Mouse (Mus musculus) cerebellum, postnatal 14 days (tissue): ENCODE measurements at regions not wholly inside any gene's neighbourhood (a gene's known extent, or its start where the extent isn't known, plus 50 kb on each side); places are given as distances from the start of the nearest gene placed in this dataset.
A peak's percentile ranks its signal among the peaks of the same experiment; 100 is the strongest.

ENCODE experiments used
- DNase-seq, 2 experiments: peaks; one replicate each; pipeline ENCODE4 v3.0.0; 2021; ENCODE audit warnings: mixed read lengths in 2 of 2

DNA sequence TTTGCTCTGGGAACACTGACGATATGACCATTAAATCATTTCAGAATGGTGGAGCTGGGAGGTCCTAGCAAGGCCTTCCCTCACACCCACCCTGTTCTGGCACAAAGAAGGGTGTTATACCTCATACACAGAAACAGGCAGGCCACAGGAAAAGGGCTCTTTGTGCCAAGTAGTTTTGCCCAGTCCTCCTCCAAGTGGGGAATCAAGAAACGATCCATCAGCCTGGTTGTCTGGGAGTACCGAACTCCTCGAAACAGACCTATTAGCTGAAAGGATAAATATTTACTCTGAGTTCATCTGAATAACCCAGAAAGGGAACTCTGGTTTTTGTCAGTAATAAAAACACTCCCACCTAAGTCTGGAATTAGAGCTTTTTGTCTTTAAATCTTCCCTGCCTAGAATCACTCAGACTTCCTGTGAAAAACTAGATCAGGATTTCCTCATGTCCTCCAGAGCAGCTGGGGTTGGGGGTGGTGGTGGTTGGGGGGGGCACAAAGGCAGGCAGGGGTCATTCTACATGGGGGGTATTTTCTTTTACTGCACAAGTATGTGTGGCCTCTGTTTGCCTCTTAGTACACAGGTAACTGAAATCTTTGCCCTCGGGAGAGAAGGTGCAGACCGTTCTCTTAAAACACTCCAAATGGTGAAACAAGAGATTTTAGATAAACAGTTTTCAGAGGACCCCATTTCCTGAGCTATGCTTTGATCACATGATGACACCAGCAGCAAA is 681.3 kb downstream of the Gsdmc2 start:
- DNase-seq, result no peak

- no peak for DNase-seq
These were observed 682.0 kb downstream of the Gsdmc2 start for GRCm38 (mm10) chr15:63162881-63163549.

GRCm38 (mm10) chr15:63123123-63123688 is 721.8 kb downstream of the Gsdmc2 start:
- DNase-seq, result no peak

- peak; percentile 22 to 39 for DNase-seq
These were observed 732.1 kb downstream of the Gsdmc2 start for GRCm38 (mm10) chr15:63112918-63113317.

DNA sequence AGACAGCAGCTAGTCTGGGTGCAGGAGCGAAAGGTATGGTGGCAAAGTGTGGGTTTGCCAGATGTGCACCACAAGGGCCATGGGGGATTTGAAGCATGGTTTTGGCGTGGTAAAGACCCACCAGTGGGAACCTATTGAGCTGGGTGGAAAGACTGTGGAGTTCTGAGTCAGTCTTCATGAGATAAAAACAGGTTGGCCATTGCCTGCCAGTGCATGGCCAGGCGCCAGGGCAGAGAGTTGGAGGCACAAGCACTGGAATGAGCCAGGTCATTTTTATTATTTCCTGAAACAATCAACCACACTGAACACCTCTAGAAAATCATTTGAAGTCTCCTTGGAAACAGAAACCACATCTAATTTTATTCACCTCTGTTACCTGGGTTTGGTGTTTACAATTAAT is 744.9 kb downstream of the Gsdmc2 start:
- DNase-seq, result peak; percentile 78 to 80

DNA sequence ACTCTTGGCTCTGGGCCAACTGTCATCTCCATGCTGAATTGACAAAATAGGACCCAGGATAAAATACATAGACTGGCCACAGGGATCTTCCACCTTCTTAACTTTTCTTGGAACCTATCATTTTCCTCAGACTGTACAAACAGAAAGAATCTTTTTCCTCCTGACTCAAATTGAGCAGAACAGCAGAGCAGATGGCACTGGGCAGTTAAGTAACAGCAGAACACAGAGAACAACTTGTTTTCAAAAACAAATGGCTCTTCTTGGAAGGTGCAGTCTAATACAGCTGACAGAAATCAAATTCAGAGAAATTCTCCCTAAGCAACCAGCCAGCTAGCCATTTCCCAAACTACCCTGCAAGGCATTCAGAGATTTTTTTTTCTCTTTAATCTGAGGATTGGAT is 763.0 kb downstream of the Gsdmc2 start:
- peak; percentile 12 to 18 for DNase-seq

GRCm38 (mm10) chr15:63079825-63080224 is 765.2 kb downstream of the Gsdmc2 start:
- peak; percentile 15 to 45 for DNase-seq

GRCm38 (mm10) chr15:63071921-63072320 is 773.1 kb downstream of the Gsdmc2 start:
- no peak for DNase-seq

DNA sequence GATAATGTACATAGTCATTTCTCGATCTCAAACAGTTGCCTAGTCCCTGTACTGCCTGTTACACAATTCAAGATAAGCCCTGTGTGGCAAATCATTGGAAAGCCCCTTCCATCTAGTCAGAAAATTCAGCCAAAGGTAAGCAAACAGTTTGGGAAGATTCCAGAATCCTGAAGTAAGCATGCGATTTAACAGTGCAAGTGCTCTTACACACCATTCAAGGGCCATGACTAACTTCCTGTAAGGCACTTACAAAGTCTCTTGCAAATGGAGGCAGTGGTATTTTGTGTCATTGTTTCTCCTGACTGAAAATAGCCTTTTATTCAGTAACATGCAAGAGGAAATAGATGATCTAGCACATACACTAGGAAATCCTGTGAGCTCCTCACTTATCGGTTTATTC is 777.9 kb downstream of the Gsdmc2 start:
- no peak for DNase-seq

GRCm38 (mm10) chr15:63066020-63066439 is 778.9 kb downstream of the Gsdmc2 start:
- no peak for DNase-seq

DNA sequence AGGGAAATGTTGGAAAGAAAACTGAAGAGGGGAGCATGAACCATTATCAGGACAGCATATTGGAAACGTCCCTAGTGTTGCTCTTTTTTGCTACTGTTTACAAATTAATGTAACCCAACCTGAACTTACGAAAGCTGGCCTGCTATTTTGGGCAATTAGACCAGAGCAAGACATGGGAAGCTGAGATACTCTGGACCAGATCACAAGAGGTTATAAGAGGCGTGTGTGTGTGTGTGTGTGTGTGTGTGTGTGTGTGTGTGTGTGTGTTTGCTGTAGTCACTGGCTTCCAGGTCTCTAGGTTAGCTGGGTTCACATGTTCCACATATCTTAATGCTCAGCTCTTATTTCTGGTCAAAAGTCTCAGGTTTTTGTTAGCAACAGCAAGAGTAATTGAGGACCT is 783.1 kb downstream of the Gsdmc2 start:
- DNase-seq, result no peak

DNA sequence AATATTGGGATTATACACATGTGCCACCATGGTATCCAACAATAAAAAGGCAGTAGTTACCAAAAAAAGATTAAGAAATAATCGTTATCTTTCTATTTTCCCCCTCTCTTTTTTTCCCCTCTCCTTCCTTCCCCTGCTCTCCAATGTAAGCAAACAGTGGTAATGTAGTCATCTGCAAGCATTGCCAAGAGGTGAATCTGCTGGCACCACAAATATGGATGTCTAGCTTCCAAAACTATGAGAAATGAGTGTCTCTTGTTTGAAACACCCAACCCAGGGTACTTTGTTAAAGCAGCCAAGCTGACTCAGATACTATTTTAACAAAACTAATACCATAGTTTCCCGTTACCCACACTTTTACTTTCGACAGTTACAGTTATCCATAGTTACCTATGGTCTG is 784.2 kb downstream of the Gsdmc2 start:
- DNase-seq, result no peak

GRCm38 (mm10) chr15:63052570-63053255 is 792.3 kb downstream of the Gsdmc2 start:
- DNase-seq, result no peak

- DNase-seq, result no peak
These were observed 794.9 kb downstream of the Gsdmc2 start for GRCm38 (mm10) chr15:63050033-63050432.

DNA sequence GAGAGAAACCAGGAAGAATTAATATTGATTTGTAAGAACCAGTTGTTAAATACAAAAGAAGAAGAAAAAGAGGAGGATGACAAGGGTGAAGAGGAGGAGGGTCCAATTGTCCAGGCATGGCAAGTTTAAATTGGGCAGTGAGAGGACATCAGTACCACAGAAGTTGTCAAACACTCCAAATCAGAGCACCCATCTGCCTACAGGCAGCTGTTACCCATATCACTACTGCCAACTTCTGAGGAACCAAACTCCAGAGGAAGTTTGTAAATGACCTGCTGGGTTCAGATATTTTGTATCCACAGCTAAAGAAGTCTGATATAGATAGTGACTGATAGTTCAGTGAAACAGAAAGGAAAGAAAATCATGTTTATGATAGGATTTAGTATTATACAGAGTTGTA is 802.6 kb downstream of the Gsdmc2 start:
- DNase-seq, result no peak

DNA sequence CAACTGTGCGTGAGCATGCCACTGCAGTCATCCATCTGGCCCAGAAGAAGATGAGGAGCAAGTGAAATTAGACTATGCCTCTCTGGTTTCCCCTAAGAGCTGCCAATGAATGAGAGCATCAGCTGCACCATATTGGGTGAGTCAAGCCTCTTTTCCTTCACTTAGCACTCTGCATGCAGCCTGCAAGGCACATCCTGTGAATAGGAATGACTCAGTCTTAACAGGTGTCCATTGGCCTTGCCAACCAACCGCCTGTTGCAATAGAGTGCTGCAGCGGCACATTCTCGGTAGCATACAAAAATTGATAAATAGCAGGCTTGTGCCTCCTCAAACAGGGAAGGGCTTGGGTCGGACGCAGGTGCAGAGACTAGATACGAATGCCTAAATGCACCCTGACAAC is 808.7 kb downstream of the Gsdmc2 start:
- peak; percentile 85 to 87 for DNase-seq

- peak; percentile 63 to 78 for DNase-seq
These were observed 824.2 kb downstream of the Gsdmc2 start for GRCm38 (mm10) chr15:63020826-63021225.

DNA sequence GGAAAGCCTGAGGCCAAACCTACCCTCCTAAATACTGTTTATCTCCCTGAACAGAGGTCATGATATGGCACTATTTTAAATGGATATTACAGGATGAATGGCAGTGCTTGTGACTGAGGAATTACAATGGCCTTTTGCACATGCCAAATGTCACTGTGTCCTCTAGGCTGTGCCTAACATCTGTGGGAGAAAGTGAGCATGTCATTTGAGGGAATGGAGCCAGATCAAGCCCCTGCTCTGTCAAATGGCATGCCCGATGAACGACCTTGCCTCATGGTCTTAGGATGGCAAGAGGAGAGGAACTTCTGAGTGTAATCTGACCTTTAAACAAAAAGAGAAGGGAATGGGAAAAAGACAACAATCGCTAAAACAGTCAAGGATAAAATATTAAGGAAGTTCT is 827.0 kb downstream of the Gsdmc2 start:
- DNase-seq, result no peak

DNA sequence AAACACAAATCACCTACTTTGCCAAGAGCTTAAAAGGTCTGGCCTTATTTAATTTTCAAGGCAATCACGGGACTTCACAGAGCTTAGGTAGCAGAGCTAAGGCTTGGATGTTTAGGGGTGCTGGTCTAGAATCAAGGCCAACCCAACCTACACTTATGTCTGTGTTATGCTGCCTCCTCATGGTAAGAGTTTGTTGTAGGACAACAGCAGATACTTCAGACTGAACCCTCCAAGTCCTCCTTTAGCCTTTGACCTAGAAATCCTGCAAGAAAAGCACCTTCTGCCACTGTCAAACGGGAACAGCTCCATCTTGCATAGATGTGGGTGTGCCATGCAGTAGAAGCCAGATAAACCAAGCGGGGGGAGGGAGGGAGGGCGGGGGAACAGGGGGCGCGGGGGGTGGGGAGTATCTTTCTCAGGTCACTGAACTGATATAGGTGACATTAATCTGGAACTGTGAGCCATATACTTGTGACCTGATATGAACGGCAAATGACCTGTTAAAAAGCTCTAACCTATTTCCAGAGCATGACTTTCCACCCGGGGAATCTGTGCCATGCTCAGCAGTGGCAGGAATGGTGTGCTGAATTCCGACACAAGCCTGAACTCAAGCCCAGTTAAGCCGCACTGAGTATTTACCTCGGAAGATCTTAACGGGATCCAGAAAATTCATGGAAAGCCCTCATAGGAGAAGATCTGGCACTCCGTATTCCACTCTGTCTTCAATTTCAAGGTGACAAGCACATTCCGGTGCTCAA is 838.3 kb downstream of the Gsdmc2 start:
- no peak for DNase-seq

DNA sequence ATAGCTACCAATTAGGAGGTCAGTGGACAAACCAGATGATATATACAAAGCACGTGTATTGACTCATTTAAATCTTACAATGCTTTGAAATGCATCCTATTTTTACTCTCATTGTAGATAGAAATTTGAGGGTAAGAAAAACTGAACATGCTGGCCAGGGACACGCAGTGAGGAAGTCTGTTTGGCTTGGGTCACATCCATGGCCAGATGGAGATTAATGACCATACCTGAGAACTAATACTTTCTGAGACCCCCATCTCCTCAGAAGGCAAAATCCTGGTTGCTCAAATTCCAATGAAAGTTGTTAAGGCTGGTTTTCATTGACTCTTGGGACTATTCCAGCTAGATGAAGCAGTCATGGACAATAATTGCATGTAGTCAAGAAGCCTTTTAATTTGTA is 850.3 kb downstream of the Gsdmc2 start:
- DNase-seq, result peak; percentile 31 to 71

GRCm38 (mm10) chr15:62986871-62987270 is 858.1 kb downstream of the Gsdmc2 start:
- DNase-seq, result no peak

DNA sequence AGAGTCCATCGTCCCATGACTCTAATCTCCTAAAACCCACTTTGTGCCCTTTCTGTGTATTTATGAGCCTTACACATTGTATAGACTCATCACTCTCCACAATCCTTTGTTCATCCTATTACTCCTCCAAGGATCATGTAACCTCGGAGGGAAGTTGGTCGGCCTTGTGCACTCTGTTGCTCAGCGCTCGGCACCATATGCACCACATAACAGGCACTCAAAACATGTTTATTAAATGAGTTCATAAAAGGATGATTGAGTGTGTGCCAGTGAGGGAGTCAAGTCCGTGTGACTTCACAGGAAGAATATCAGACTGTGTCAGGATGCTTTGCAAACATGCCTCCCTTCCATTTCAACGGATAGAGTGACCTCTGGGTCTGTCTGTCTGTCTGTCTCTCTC is 858.8 kb downstream of the Gsdmc2 start:
- no peak for DNase-seq

GRCm38 (mm10) chr15:62970566-62970965 is 874.4 kb downstream of the Gsdmc2 start:
- no peak for DNase-seq
